Mouse (Mus musculus) brain, embryonic 14.5 days (tissue): ENCODE measurements around the gene Nup62. TPM values are rescaled to one million over a fixed set of nuclear protein-coding genes. Genes with fewer than 3 reads are reported as not detected.

Experiments
- DNase-seq: peaks from one replicate; pipeline ENCODE4 v3.0.0-alpha.2; 2011; ENCODE audit warnings: low read depth
- CTCF ChIP-seq: fragments of 200-500 bp; IDR thresholded peaks from 2 replicates; pipeline ENCODE4 v1.5.1; 2012; ENCODE audit warnings: inconsistent platforms, mild to moderate bottlenecking, moderate library complexity, borderline replicate concordance; ENCODE audit not compliant: insufficient read depth, insufficient read length; ENCODE audit errors: extremely low read depth
- POLR2A ChIP-seq: fragments of 200-500 bp; IDR thresholded peaks from 2 replicates; pipeline ENCODE4 v1.6.1; 2012; ENCODE audit warnings: mild to moderate bottlenecking, inconsistent platforms, borderline replicate concordance; ENCODE audit not compliant: poor library complexity, insufficient read depth, insufficient read length, severe bottlenecking; ENCODE audit errors: extremely low read depth
- polyA plus RNA-seq: library from polyadenylated mRNA; depleted of rRNA; stranded (reverse); fragments of >200 nt; gene quantifications from 2 replicates; pipeline ENCODE4 v1.2.3, GENCODE M21; 2012

Nup62 gene
- polyA plus RNA-seq, 1 experiment = 73.9 TPM

GRCm38 (mm10) chr7:44862434-44862833 is 46.5 kb downstream of the Nup62 start:
- no peak for TF ChIP-seq CTCF
- no peak for TF ChIP-seq POLR2A

GRCm38 (mm10) chr7:44863210-44863609 is 47.3 kb downstream of the Nup62 start:
- DNase-seq = no peak
- TF ChIP-seq POLR2A = no peak
- TF ChIP-seq CTCF = no peak

More at GRCm38 (mm10) chr7:44862434-44862833, 46.5 kb downstream of the Nup62 start:
- no peak for DNase-seq

GRCm38 (mm10) chr7:44863982-44864494 is 48.1 kb downstream of the Nup62 start:
- TF ChIP-seq CTCF (no peak), POLR2A (no peak)
- DNase-seq = no peak

GRCm38 (mm10) chr7:44864595-44865542 is 49.0 kb downstream of the Nup62 start:
- no peak for DNase-seq

GRCm38 (mm10) chr7:44866276-44867009 is 50.6 kb downstream of the Nup62 start:
- no peak for TF ChIP-seq CTCF
- DNase-seq = peak; percentile 73

More at GRCm38 (mm10) chr7:44864595-44865542, 49.0 kb downstream of the Nup62 start:
- TF ChIP-seq CTCF (no peak), POLR2A (no peak)

GRCm38 (mm10) chr7:44867010-44867702 is 51.3 kb downstream of the Nup62 start:
- TF ChIP-seq CTCF = no peak
- no peak for TF ChIP-seq POLR2A
- no peak for DNase-seq

- no peak for DNase-seq
- no peak for TF ChIP-seq CTCF
- TF ChIP-seq POLR2A = no peak
Observed at GRCm38 (mm10) chr7:44867802-44868201, 51.9 kb downstream of the Nup62 start.

GRCm38 (mm10) chr7:44868465-44868864 is 52.6 kb downstream of the Nup62 start:
- no peak for DNase-seq
- TF ChIP-seq POLR2A = no peak
- no peak for TF ChIP-seq CTCF

GRCm38 (mm10) chr7:44868919-44869696 is 53.2 kb downstream of the Nup62 start:
- peak; percentile 82 for DNase-seq
- TF ChIP-seq CTCF (no peak), POLR2A (peak; percentile 95)
